Mouse (Mus musculus): Measurements from ENCODE around the gene Gm29427. TPM values are rescaled to one million over a fixed set of nuclear protein-coding genes. Genes with fewer than 3 reads are reported as not detected.
"Not testable (repeated sequence)": the region's sequence is repeated elsewhere in the genome, so short reads cannot be mapped to it uniquely, and the experiment has no call there.

Gene Gm29427
- polyA plus RNA-seq, 1 experiment from 2014 or later = not detected

DNA sequence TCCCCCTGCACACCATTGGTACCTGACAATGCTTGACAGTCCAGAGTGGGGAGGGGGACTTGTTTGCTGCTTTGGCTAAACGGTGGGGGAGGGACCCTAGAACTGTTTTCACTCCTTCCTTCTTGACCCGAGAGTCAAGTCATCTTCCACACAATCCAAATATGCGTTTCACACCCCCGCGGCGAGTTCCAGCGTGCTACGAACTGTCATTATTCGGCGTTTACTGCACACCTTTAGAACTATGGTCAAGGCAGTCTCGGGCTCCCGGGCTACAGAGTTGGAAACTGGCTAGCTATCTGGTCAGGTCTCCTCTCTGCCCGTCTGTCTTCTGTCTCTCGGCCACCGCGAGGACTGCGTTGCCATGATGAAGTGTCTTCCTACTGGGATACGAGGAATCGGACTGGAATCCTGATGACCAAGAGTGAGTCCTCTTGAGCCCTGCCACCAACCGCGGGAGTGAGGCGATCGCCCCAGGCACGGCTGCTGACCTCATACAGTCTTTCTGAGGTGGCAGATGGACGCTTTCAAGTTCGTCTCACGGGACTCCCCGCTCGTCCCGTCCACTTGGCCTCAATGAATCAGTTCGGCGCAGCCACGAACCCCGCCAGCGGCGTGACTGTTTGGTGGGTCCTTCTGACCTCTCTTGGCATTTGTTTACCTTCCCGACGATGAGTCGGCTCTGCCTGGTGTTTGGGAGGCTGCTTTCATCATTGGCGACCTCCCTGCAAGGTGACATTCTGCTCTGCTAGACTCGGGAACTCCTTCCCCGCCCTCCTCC lies 1.1 kb upstream of the Gm29427 start:
- no peaks in the 10 kb centered on the region for H3K36me3 ChIP-seq (ENCODE audit: inconsistent target)
- peaks cover 42% of the 10 kb centered on the region for H3K79me2 ChIP-seq (ENCODE audit: inconsistent target)
- peak overlapping the region; percentile 70 for H3K27ac ChIP-seq
- WGBS (ENCODE audit: missing documents) = under 1% methylated on average over 42 of the region's 42 CpGs
- peak overlapping the region; percentile 95 for H3K4me3 ChIP-seq (ENCODE audit: inconsistent target)

- Histone ChIP-seq H3K27ac (peak overlapping the region; percentile 70), H3K79me2 (ENCODE audit: inconsistent target) (peaks cover 37% of the 10 kb centered on the region), H3K4me3 (ENCODE audit: inconsistent target) (peak overlapping the region; percentile 95), H3K36me3 (ENCODE audit: inconsistent target) (0 out of 2 replicates have a peak, but pooled peaks cover 4% of the 10 kb centered on the region)
- 0% methylated on average over 3 of the region's 3 CpGs for WGBS (ENCODE audit: missing documents)
Observed at GRCm38 (mm10) chr1:130716218-130716512, 566 bp upstream of the Gm29427 start.

DNA sequence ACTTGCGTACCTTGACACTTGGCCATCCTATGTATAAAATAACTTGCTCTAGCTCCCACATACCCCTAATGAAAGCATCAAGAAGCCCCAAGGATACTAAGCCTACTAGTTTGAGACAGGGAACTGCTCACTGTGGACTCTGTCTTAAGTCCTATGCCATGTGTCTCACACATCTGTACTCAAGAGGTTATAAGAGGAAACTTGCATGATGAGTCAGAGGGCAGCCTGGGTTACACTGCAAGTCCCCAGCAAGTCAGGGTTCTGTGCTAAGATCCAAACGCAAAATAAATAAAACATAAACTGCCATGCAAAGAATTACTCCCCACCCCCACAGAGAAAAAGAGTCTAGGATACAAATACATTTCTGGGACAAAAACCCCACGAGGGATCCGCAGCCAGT lies 1.6 kb downstream of the Gm29427 start:
- Histone ChIP-seq H3K4me3 (ENCODE audit: inconsistent target) (no peak overlapping the region), H3K79me2 (ENCODE audit: inconsistent target) (peaks cover 16% of the 10 kb centered on the region), H3K36me3 (ENCODE audit: inconsistent target) (0 out of 2 replicates have a peak, but pooled peaks cover 4% of the 10 kb centered on the region), H3K27ac (no peak overlapping the region)
- WGBS (ENCODE audit: missing documents) = 90% methylated on average over 4 of the region's 4 CpGs

DNA sequence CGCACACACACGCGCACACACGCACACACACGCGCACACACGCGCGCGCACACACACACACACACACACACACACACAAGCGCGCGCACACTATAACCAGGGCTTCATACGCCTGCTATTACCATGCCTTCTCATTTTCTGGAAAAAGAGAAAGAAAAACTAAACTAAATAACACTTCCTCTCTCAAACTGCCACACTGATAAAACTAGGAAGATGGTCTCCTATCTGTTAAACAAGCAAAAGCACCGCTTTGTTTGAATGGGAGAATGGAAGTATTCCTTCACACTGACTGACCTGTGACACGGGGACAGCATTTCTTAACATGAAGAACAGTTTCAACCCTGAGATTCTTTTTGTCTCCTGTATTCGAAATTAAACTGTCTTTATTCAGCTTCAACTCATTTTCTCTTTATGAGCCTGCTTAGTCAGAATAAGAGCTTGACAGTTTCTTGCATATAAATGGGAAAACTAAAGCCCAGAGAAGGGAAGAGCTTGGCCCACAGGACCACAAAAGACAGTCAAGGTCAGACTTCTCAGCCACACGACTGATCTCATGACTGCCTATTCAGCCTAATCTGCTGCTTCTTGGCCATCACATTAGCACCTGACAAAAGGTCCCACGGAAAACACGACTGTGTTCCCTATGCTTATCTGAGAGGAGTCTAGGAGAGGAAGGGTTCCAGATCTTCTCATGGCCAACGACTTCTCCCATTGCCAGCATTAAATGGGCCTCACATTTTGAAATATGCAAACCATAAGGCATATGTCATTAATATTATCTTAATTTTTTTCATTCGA lies 5.1 kb downstream of the Gm29427 start:
- H3K79me2 ChIP-seq (ENCODE audit: inconsistent target) = no peaks in the 10 kb centered on the region
- WGBS (ENCODE audit: missing documents) = 94% methylated on average over 11 of the region's 22 CpGs
- H3K27ac ChIP-seq = no peak overlapping the region
- peaks cover 23% of the 10 kb centered on the region; the same call in 1 of the 2 replicates for H3K36me3 ChIP-seq (ENCODE audit: inconsistent target)
- H3K4me3 ChIP-seq (ENCODE audit: inconsistent target) = no peak overlapping the region

- H3K27ac ChIP-seq = no peak overlapping the region
- WGBS (ENCODE audit: missing documents) = 93% methylated on average over 2 of the region's 2 CpGs
- H3K36me3 ChIP-seq (ENCODE audit: inconsistent target) = peaks cover 75% of the 10 kb centered on the region
- H3K4me3 ChIP-seq (ENCODE audit: inconsistent target) = no peak overlapping the region
- H3K79me2 ChIP-seq (ENCODE audit: inconsistent target) = no peaks in the 10 kb centered on the region
Observed at GRCm38 (mm10) chr1:130703613-130704012, 12.0 kb downstream of the Gm29427 start.

DNA sequence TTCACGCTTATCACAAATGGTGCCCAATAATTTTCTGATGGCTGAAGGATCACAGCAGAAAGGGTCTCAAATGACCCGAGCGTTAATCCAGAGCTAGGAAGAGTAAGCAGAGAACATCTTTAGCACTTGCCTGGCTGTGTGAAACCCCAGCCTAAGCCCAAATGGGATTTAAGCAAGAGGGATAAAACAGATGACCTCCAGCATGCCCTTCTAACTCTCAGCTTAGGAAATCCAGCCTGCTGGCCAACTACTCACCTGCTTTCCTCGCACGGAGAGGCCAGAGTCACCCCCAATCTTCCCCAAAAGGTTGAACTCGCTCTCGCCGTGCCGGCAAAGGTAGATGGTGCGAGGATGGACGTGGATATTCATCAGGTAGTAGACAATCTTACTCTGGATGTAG lies 13.6 kb downstream of the Gm29427 start:
- no peak overlapping the region for H3K4me3 ChIP-seq (ENCODE audit: inconsistent target)
- H3K36me3 ChIP-seq (ENCODE audit: inconsistent target) = peaks cover 83% of the 10 kb centered on the region
- H3K27ac ChIP-seq = no peak overlapping the region
- WGBS (ENCODE audit: missing documents) = 98% methylated on average over 11 of the region's 11 CpGs
- no peaks in the 10 kb centered on the region for H3K79me2 ChIP-seq (ENCODE audit: inconsistent target)

DNA sequence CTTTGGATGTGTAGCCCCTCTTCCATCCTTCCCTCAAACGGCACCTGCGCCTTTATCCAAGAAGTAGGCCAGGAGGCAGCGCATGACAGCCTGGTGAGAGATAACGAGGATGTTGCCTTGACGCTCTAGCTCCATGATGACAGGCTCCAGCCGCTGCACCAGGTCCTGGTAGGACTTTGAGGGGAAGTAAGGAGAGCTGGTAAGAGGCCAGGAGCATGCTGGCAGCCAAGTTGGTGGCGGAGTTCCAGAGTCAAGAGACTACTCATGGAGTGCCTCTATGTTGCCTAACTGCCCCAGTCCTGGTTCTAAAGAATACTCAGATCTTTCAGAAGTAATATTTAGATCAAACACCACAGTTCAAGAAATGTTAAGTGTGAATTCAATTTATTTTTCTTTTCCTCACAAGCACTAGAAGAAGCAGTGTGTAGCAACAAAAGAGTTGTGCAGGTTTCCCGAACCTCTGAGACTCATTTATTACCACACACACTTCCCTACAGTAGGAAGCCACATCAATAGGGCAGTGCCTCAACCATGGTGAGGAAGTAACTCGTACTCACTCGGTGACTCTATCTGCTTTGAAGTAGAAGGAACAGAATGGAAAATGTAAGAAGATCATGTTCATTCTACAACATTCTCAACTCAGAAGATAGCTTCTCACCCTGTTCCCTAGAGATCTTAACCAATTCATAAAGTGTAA lies 15.5 kb downstream of the Gm29427 start:
- H3K79me2 ChIP-seq (ENCODE audit: inconsistent target) = no peaks in the 10 kb centered on the region
- H3K36me3 ChIP-seq (ENCODE audit: inconsistent target) = peaks cover 71% of the 10 kb centered on the region
- no peak overlapping the region for H3K27ac ChIP-seq
- WGBS (ENCODE audit: missing documents) = 90% methylated on average over 10 of the region's 10 CpGs
- H3K4me3 ChIP-seq (ENCODE audit: inconsistent target) = no peak overlapping the region

- Histone ChIP-seq H3K4me3 (ENCODE audit: inconsistent target) (no peak overlapping the region), H3K79me2 (ENCODE audit: inconsistent target) (no peaks in the 10 kb centered on the region), H3K27ac (no peak overlapping the region), H3K36me3 (ENCODE audit: inconsistent target) (peaks cover 67% of the 10 kb centered on the region)
- WGBS (ENCODE audit: missing documents) = 95% methylated on average over 5 of the region's 5 CpGs
Observed at GRCm38 (mm10) chr1:130698601-130699000, 17.0 kb downstream of the Gm29427 start.

DNA sequence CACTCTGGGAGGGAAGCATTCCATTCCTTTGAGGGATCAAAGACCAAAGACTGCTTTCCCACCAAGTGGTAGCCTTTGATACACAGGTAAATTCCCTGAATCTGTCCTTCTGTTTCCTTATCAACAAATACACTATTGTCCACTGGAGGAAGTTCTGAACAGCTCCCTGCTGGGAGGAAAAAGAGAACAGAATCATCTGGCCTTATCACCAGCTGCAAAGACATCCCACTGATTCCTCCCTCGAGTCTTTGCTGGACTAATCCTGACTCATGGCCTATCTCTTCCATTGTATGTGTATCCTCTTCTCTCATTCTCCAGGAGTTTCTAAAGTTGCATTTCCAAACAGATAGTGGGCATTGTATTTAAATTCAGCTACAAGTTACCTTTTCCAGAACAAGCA lies 31.7 kb downstream of the Gm29427 start:
- Histone ChIP-seq H3K27ac (no peak overlapping the region), H3K36me3 (ENCODE audit: inconsistent target) (no peaks in the 10 kb centered on the region), H3K79me2 (ENCODE audit: inconsistent target) (no peaks in the 10 kb centered on the region), H3K4me3 (ENCODE audit: inconsistent target) (no peak overlapping the region)
- WGBS (ENCODE audit: missing documents) = 64% methylated on average over 1 of the region's 1 CpGs

DNA sequence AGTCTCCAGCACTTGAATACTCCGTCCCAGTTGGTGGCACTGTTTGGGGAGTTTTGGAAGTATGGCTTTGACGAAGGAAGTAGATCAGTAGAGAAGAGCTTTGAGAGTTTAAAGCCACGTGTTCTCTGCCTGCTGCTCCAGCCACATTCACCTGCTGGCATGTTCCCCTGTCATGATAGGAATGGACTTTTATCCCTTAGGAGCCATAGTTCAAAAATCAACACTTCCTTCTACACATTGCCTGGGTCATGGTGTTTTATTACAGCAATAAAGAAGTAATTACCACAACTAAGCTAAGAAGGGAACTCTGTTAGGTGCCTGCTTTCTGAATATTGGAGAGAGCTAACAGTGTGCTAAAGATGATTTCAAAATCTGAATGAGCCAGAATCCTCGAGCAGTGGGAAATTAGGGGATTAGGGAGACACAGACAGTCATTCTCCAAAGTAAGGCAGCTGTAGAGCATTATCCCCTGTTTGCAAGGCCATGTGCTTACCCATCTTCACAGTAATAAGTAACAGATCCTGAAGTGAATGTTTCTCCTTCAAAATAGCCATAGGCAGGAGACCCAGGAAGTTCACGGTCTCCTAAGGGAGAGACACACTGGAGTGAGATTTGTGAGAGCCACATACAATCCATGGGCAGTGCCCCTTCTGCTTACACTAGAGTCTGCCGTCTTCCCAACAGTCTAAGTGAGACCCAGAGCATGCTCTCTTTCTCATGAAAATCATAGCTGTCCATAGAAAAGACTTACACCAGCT lies 33.8 kb downstream of the Gm29427 start:
- Histone ChIP-seq H3K4me3 (ENCODE audit: inconsistent target) (no peak overlapping the region), H3K79me2 (ENCODE audit: inconsistent target) (no peaks in the 10 kb centered on the region), H3K27ac (no peak overlapping the region), H3K36me3 (ENCODE audit: inconsistent target) (no peaks in the 10 kb centered on the region)
- 88% methylated on average over 6 of the region's 6 CpGs for WGBS (ENCODE audit: missing documents)

DNA sequence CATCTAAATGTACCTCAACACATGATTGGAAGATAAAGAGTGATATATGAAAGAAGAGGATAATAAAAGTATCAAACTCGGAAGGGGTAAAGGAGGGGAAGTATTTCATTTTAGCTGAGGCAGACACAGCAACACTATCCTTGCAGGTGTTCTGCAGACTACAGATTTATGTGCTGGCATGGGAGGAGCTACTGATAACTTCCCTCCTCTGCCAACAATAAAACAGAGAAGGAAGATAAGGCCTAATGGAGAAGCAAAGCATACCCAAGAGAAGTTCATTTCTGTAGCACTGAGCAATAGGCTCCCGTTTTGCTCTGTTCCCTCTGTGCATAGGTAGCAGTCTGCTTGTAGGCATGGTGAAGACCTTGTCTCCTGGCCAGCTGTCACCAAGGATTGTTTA lies 34.5 kb downstream of the Gm29427 start:
- Histone ChIP-seq H3K36me3 (ENCODE audit: inconsistent target) (no peaks in the 10 kb centered on the region), H3K4me3 (ENCODE audit: inconsistent target) (no peak overlapping the region), H3K27ac (no peak overlapping the region), H3K79me2 (ENCODE audit: inconsistent target) (no peaks in the 10 kb centered on the region)
- WGBS (ENCODE audit: missing documents) = 16% methylated on average over 2 of the region's 2 CpGs

DNA sequence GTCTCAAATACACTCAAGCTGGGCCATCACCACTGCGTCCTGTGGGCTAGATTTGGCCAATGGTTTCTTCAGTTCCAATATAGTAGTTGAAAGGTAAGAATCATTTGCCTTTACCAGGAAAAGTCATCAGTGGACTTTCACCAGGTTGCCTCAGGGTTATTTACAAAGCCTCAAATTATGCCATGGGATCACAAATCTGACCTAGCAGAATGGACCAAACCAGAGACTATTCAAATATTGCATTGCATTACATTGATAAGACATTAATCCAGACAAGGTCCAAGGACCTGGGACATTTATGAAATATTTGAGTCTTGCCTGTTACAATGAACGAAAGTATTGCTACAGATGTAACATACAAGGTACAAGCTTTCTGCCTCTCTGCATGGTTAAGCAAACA lies 37.0 kb downstream of the Gm29427 start:
- no peak overlapping the region for H3K27ac ChIP-seq
- no peak overlapping the region for H3K4me3 ChIP-seq (ENCODE audit: inconsistent target)
- 100% methylated on average over 2 of the region's 2 CpGs for WGBS (ENCODE audit: missing documents)
- no peaks in the 10 kb centered on the region for H3K79me2 ChIP-seq (ENCODE audit: inconsistent target)
- no peaks in the 10 kb centered on the region for H3K36me3 ChIP-seq (ENCODE audit: inconsistent target)

DNA sequence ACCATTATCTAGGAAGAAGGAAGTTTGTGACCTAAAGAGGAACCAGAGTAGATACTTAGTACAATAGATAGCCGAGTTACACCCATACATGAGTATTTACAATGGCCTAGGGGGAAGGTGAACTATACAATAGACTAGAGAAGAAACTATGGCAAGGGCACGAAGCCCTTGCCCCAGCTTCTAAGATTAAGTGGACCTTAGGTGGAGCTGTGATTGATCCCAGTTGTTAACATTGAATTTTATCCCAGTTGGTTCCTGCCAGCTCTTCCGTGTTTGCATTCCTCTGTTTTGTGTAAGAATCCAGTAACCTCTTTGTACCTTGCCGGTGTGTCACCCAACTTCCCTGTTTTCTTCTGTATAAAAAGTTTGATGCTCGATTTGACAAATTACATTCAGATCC lies 52.0 kb downstream of the Gm29427 start:
- not testable (repeated sequence) for H3K27ac ChIP-seq; H3K36me3 ChIP-seq (ENCODE audit: inconsistent target); H3K79me2 ChIP-seq (ENCODE audit: inconsistent target); H3K4me3 ChIP-seq (ENCODE audit: inconsistent target)
- 85% methylated on average over 5 of the region's 5 CpGs for WGBS (ENCODE audit: missing documents)

- WGBS (ENCODE audit: missing documents) = 100% methylated on average over 3 of the region's 3 CpGs
Observed at GRCm38 (mm10) chr1:130661454-130661853, 54.1 kb downstream of the Gm29427 start, which contains the start of gene C4bp. C4bp (minus strand) TSS chr1:130661632.

More at GRCm38 (mm10) chr1:130661454-130661853, 54.1 kb downstream of the Gm29427 start, which contains the start of gene C4bp:
- no peaks in the 10 kb centered on the region for H3K79me2 ChIP-seq (ENCODE audit: inconsistent target)
- no peak within 1 kb of the TSS for H3K27ac ChIP-seq
- H3K36me3 ChIP-seq (ENCODE audit: inconsistent target) = no peaks in the 10 kb centered on the region
- no peak within 1 kb of the TSS for H3K4me3 ChIP-seq (ENCODE audit: inconsistent target)

Data from macrophage (primary cell).